Mouse (Mus musculus): ENCODE data around the gene Gpa33. TPM values are rescaled to one million over a fixed set of nuclear protein-coding genes. Genes with fewer than 3 reads are reported as not detected.
"Not testable (repeated sequence)": the region's sequence is repeated elsewhere in the genome, so short reads cannot be mapped to it uniquely, and the experiment has no call there.

The Gpa33 gene
- total and polyA plus RNA-seq, 3 experiments, result not detected

- H3K9me3 ChIP-seq (replicated peaks; ENCODE audit: insufficient read depth, low read length); DNase-seq (ENCODE audit: low read depth, low spot score); H3K4me3 ChIP-seq (ENCODE audit: control insufficient read depth in 1 of 2, insufficient read depth in 1 of 2, low read depth in 2 of 2, low read length in 2 of 2); H3K79me2 ChIP-seq (ENCODE audit: control insufficient read depth, insufficient read depth, low read length, poor library complexity); H3K36me3 ChIP-seq (ENCODE audit: control insufficient read depth in 1 of 2, insufficient read depth in 2 of 2, low read length in 2 of 2); H3K9ac ChIP-seq (ENCODE audit: control insufficient read depth, low read depth, low read length, poor library complexity, severe bottlenecking); H3K27ac ChIP-seq (ENCODE audit: control insufficient read depth, low read depth, low read length); H3K27me3 ChIP-seq (ENCODE audit: control insufficient read depth in 1 of 2, insufficient read depth in 2 of 2, low read length in 2 of 2): not testable (repeated sequence)
- peaks cover 3 to 18% of the 10 kb centered on the region in 2 experiments; a peak in 3 of 4 replicates for H3K4me1 ChIP-seq (ENCODE audit: control insufficient read depth in 1 of 2, insufficient read depth in 2 of 2, low read length in 2 of 2)
Measured at GRCm38 (mm10) chr1:166141868-166142267, 11.8 kb downstream of the Gpa33 start.

- Histone ChIP-seq H3K9ac (ENCODE audit: control insufficient read depth, low read depth, low read length, poor library complexity, severe bottlenecking) (no peak overlapping the region), H3K27ac (ENCODE audit: control insufficient read depth, low read depth, low read length) (no peak overlapping the region), H3K79me2 (ENCODE audit: control insufficient read depth, insufficient read depth, low read length, poor library complexity) (no peaks in the 10 kb centered on the region), H3K4me1 (ENCODE audit: control insufficient read depth in 1 of 2, insufficient read depth in 2 of 2, low read length in 2 of 2) (peaks cover 3 to 15% of the 10 kb centered on the region in 2 experiments; a peak in 3 of 4 replicates), H3K27me3 (ENCODE audit: control insufficient read depth in 1 of 2, insufficient read depth in 2 of 2, low read length in 2 of 2) (no peaks in the 10 kb centered on the region), H3K36me3 (ENCODE audit: control insufficient read depth in 1 of 2, insufficient read depth in 2 of 2, low read length in 2 of 2) (peaks cover 0 to 5% of the 10 kb centered on the region in 2 experiments; a peak in 2 of 4 replicates), H3K9me3 (replicated peaks; ENCODE audit: insufficient read depth, low read length) (no peaks in the 10 kb centered on the region), H3K4me3 (ENCODE audit: control insufficient read depth in 1 of 2, insufficient read depth in 1 of 2, low read depth in 2 of 2, low read length in 2 of 2) (no peak overlapping the region)
- DNase-seq (ENCODE audit: low read depth, low spot score), result no peak
- TF ChIP-seq POLR2A (IDR thresholded peaks at IDR 0.05; ENCODE audit: control insufficient read depth in 1 of 2, insufficient read depth in 1 of 2, low read depth in 1 of 2, low read length in 2 of 2, poor library complexity in 1 of 2) (no peak), RAD21 (IDR thresholded peaks at IDR 0.05; ENCODE audit: low read depth, low read length) (no peak), ETS1 (IDR thresholded peaks at IDR 0.05; ENCODE audit: low read depth, low read length) (no peak), MXI1 (IDR thresholded peaks at IDR 0.05; ENCODE audit: low read depth, low read length) (no peak), ZKSCAN1 (IDR thresholded peaks at IDR 0.05; ENCODE audit: low read depth, low read length) (no peak), TAL1 (IDR thresholded peaks at IDR 0.05; ENCODE audit: low read length) (no peak), MEF2A (IDR thresholded peaks at IDR 0.05; ENCODE audit: extremely low read depth, insufficient replicate concordance, low read depth, low read length, poor library complexity, severe bottlenecking) (no peak), BHLHE40 (IDR thresholded peaks at IDR 0.05; ENCODE audit: borderline replicate concordance, low read depth, low read length) (no peak), MAFK (IDR thresholded peaks at IDR 0.05; ENCODE audit: borderline replicate concordance, low read depth, low read length) (no peak), CTCF (IDR thresholded peaks at IDR 0.05 in 2 of 3, conservative IDR thresholded peaks at IDR 0.05 in 1 of 3; ENCODE audit: control insufficient read depth in 1 of 3, insufficient read depth in 1 of 3, low read depth in 2 of 3, low read length in 3 of 3, poor library complexity in 1 of 3, severe bottlenecking in 1 of 3) (no peak), RCOR1 (IDR thresholded peaks at IDR 0.05; ENCODE audit: low read depth, low read length) (no peak), ZMIZ1 (IDR thresholded peaks at IDR 0.05; ENCODE audit: low read depth, low read length) (no peak), GABPA (IDR thresholded peaks at IDR 0.05; ENCODE audit: low read depth, low read length) (no peak), POLR2AphosphoS2 (IDR thresholded peaks at IDR 0.05; ENCODE audit: low read length) (no peak), MYB (IDR thresholded peaks at IDR 0.05; ENCODE audit: low read depth, low read length) (no peak), SIN3A (IDR thresholded peaks at IDR 0.05; ENCODE audit: low read length) (no peak), ZC3H11A (IDR thresholded peaks at IDR 0.05; ENCODE audit: low read depth, low read length) (no peak), NRF1 (IDR thresholded peaks at IDR 0.05; ENCODE audit: insufficient read depth, low read depth, low read length, poor library complexity, severe bottlenecking) (no peak), CHD2 (IDR thresholded peaks at IDR 0.05; ENCODE audit: low read length) (no peak), KAT2A (conservative IDR thresholded peaks at IDR 0.05; ENCODE audit: low read depth, low read length) (no peak)
Measured at GRCm38 (mm10) chr1:166142369-166142768, 12.3 kb downstream of the Gpa33 start.

Measured in MEL (cell line).